Mouse (Mus musculus): ENCODE measurements at regions not wholly inside any gene's neighbourhood (a gene's known extent, or its start where the extent isn't known, plus 50 kb on each side); places are given as distances from the start of the nearest gene placed in this dataset.

- TF ChIP-seq CTCF (IDR thresholded peaks at IDR 0.05; ENCODE audit: borderline replicate concordance, extremely low read depth, insufficient read depth, insufficient read length) (no peak), POLR2A (IDR thresholded peaks at IDR 0.05; ENCODE audit: borderline replicate concordance, extremely low read depth, insufficient read depth, insufficient read length, poor library complexity, severe bottlenecking) (no peak)
These were observed 72.4 kb upstream of the Col1a2 start for GRCm38 (mm10) chr6:4432192-4432591.

Data from brain, embryonic 14.5 days (tissue).